In the genomic region with DNA sequence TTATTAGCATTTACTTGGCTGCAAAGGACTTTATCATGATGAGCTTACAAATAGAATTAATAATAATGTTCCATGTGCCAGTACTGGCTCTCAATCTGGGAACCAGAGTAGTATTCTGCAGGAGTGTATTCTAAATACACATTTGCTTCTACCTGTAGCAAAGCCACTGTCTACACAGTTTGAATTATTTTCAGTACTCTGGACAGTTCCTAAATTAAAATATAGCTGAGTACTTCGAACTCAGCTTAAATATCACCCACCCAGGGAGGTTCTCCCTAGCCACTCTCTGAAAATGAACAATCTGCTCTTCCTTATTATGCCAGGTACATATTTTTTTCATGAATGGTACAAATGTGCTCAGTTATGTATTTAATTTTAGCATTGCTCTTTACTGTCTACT, we compare ENCODE assay signal across 22 mouse cellular contexts.
DNase-seq lines count a peak whose midpoint lies in the region; ATAC-seq and TF ChIP-seq lines count a peak whose summit lies in the region.
"Had no signal": no experiment of that assay in that cellular context is flagged by ENCODE, and none has a peak within 500 bp of the region (broad histone marks: within the 10 kb centered on the region; RNA-seq: fewer than 3 reads in every experiment).

No protein-coding gene starts in this region.

- H3K9me3 ChIP-seq in limb, embryonic 14.5 days (ENCODE audit: control insufficient read depth, low read length), result no peaks in the 10 kb centered on the region
- H3K9me3 ChIP-seq in limb, embryonic 10.5 days (replicated peaks), result no peaks in the 10 kb centered on the region
- H3K9me3 ChIP-seq in kidney, embryonic 15.5 days (replicated peaks), result no peaks in the 10 kb centered on the region
- H3K9me3 ChIP-seq: embryonic facial prominence, embryonic 13.5 days; forebrain, embryonic 13.5 days; hindbrain, embryonic 12.5 days had no signal

- TF ChIP-seq POLR2A in limb, embryonic 14.5 days (IDR thresholded peaks at IDR 0.05; ENCODE audit: borderline replicate concordance, extremely low read depth, insufficient read depth, insufficient read length), result no peak

- no peak overlapping the region for H3K9ac ChIP-seq in limb, embryonic 14.5 days (ENCODE audit: low read depth, low read length, severe bottlenecking)
- no peak overlapping the region for H3K9ac ChIP-seq in kidney, embryonic 15.5 days
- H3K9ac ChIP-seq: embryonic facial prominence, embryonic 13.5 days; forebrain, embryonic 13.5 days; hindbrain, embryonic 12.5 days had no signal

- ATAC-seq in limb, embryonic 14.5 days (ENCODE audit: low FRiP score, low read depth), result no peak
- ATAC-seq in kidney, embryonic 15.5 days (replicated peaks; ENCODE audit: low FRiP score), result no peak
- ATAC-seq: forebrain, embryonic 13.5 days; hindbrain, embryonic 16.5 days; inflammation-experienced regulatory T-cells, adult 6 months had no signal

- peak; percentile 22 for DNase-seq in embryo, embryonic 10.5 days (ENCODE audit: low spot score)
- DNase-seq in embryo, embryonic 10 days (ENCODE audit: low spot score), result no peak
- DNase-seq in limb, embryonic 14.5 days (ENCODE audit: low spot score), result peak; percentile 53
- DNase-seq in limb, embryonic 10.5 days (ENCODE audit: low spot score), result no peak
- DNase-seq in NIH3T3 (ENCODE audit: low read depth), result peak; percentile 2
- DNase-seq in layer of hippocampus, adult 18-20 months (ENCODE audit: low spot score in 2 of 2), result no peak
- DNase-seq: adrenal gland, postnatal 10 days; cerebellum, adult 11 months; cerebellum, adult 8-10 months; cerebellum, postnatal 14 days; gastrocnemius, postnatal 36 days; heart, adult 18-20 months; heart, postnatal 10 days; heart, postnatal 4 days had no signal

- H3K4me3 ChIP-seq in limb, embryonic 14.5 days (replicated peaks; ENCODE audit: low read length), result no peak overlapping the region
- H3K4me3 ChIP-seq in limb, embryonic 10.5 days, result no peak overlapping the region
- H3K4me3 ChIP-seq in kidney, embryonic 15.5 days (replicated peaks), result no peak overlapping the region
- H3K4me3 ChIP-seq: embryonic facial prominence, embryonic 13.5 days; forebrain, embryonic 13.5 days; heart, embryonic 10.5 days; hindbrain, embryonic 12.5 days had no signal

- 44% methylated on average over 1 of the region's 1 CpGs for WGBS in limb, embryonic 14.5 days
- WGBS in limb, embryonic 10.5 days, result 67% methylated on average over 1 of the region's 1 CpGs
- WGBS in kidney, embryonic 15.5 days, result 33% methylated on average over 1 of the region's 1 CpGs

- H3K4me1 ChIP-seq in limb, embryonic 14.5 days (ENCODE audit: control insufficient read depth, insufficient read depth, low read length), result no peaks in the 10 kb centered on the region
- H3K4me1 ChIP-seq in limb, embryonic 10.5 days, result no peaks in the 10 kb centered on the region
- no peaks in the 10 kb centered on the region for H3K4me1 ChIP-seq in kidney, embryonic 15.5 days
- H3K4me1 ChIP-seq: embryonic facial prominence, embryonic 13.5 days; forebrain, embryonic 13.5 days; heart, embryonic 10.5 days; hindbrain, embryonic 12.5 days had no signal

- no peak overlapping the region for H3K4me2 ChIP-seq in limb, embryonic 14.5 days (replicated peaks; ENCODE audit: low read depth, low read length, severe bottlenecking)
- no peak overlapping the region for H3K4me2 ChIP-seq in kidney, embryonic 15.5 days
- H3K4me2 ChIP-seq: embryonic facial prominence, embryonic 13.5 days; forebrain, embryonic 13.5 days; hindbrain, embryonic 12.5 days had no signal

- H3K27ac ChIP-seq in limb, embryonic 14.5 days (replicated peaks; ENCODE audit: low read depth, low read length), result no peak overlapping the region
- H3K27ac ChIP-seq in limb, embryonic 10.5 days, result no peak overlapping the region
- no peak overlapping the region for H3K27ac ChIP-seq in kidney, embryonic 15.5 days
- H3K27ac ChIP-seq: embryonic facial prominence, embryonic 13.5 days; forebrain, embryonic 13.5 days; heart, embryonic 10.5 days; hindbrain, embryonic 12.5 days had no signal

- H3K36me3 ChIP-seq in limb, embryonic 14.5 days (ENCODE audit: control insufficient read depth, insufficient read depth, low read length), result no peaks in the 10 kb centered on the region
- H3K36me3 ChIP-seq in limb, embryonic 10.5 days, result no peaks in the 10 kb centered on the region
- no peaks in the 10 kb centered on the region for H3K36me3 ChIP-seq in kidney, embryonic 15.5 days
- H3K36me3 ChIP-seq: embryonic facial prominence, embryonic 13.5 days; heart, embryonic 10.5 days; hindbrain, embryonic 12.5 days had no signal

- no peaks in the 10 kb centered on the region for H3K27me3 ChIP-seq in limb, embryonic 14.5 days (ENCODE audit: control insufficient read depth, insufficient read depth, low read length)
- H3K27me3 ChIP-seq in limb, embryonic 10.5 days (ENCODE audit: low read depth, poor library complexity, severe bottlenecking), result no peaks in the 10 kb centered on the region
- no peaks in the 10 kb centered on the region for H3K27me3 ChIP-seq in kidney, embryonic 15.5 days
- H3K27me3 ChIP-seq: CH12.LX; embryonic facial prominence, embryonic 13.5 days; forebrain, embryonic 13.5 days; hindbrain, embryonic 12.5 days had no signal

Comparison
In these comparisons a context has a peak if more than half of its experiments do, and no peak if none do; other contexts are left out.
1. DNase-seq: peak in embryo, embryonic 10.5 days (single experiment), limb, embryonic 14.5 days (single experiment) and NIH3T3 (single experiment); none in embryo, embryonic 10 days (single experiment), limb, embryonic 10.5 days (single experiment) and layer of hippocampus, adult 18-20 months (0 of 2).